Mouse (Mus musculus) c-Kit-negative CD71-positive TER-119-positive erythroid progenitor cells, embryonic 14.5 days (primary cell): ENCODE results near the gene Slc12a9.
"Not testable (repeated sequence)": the region's sequence is repeated elsewhere in the genome, so short reads cannot be mapped to it uniquely, and the experiment has no call there.

Experiments
- DNase-seq: peaks from one replicate; pipeline ENCODE4 v3.0.0-alpha.2; 2013; ENCODE audit warnings: low read depth, low spot score

The Slc12a9 gene

GRCm38 (mm10) chr5:137287032-137287952 lies 46.1 kb downstream of the Slc12a9 start, which contains the start of gene Ache:
Ache (plus strand) TSS chr5:137287519.
- DNase-seq, result no peak

DNA sequence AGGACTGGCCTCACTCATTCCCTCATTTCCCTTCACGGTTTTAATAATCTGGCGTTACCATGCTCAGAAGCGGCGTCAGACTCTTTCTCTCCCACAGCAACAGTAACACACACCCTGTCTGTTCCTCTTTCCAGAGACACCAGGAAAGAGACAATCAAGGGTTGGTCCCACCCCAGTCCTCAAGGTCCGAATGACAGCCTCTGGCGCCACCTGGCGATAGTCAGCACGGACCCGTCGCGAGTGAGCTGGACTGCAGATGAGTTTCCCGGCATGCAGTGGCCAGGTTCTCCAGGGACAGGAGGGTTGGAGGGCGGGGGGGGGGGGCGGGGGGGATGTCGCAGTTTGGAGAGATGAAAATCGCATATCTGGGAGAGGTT lies 46.8 kb downstream of the Slc12a9 start:
- no peak for DNase-seq

GRCm38 (mm10) chr5:137285986-137286385 lies 47.4 kb downstream of the Slc12a9 start:
- DNase-seq, result no peak

- no peak for DNase-seq
These were observed 48.4 kb downstream of the Slc12a9 start for GRCm38 (mm10) chr5:137285045-137285444.

GRCm38 (mm10) chr5:137284411-137284810 lies 49.0 kb downstream of the Slc12a9 start:
- DNase-seq, result not testable (repeated sequence)

GRCm38 (mm10) chr5:137277360-137278342 lies 55.7 kb downstream of the Slc12a9 start:
- no peak for DNase-seq

DNA sequence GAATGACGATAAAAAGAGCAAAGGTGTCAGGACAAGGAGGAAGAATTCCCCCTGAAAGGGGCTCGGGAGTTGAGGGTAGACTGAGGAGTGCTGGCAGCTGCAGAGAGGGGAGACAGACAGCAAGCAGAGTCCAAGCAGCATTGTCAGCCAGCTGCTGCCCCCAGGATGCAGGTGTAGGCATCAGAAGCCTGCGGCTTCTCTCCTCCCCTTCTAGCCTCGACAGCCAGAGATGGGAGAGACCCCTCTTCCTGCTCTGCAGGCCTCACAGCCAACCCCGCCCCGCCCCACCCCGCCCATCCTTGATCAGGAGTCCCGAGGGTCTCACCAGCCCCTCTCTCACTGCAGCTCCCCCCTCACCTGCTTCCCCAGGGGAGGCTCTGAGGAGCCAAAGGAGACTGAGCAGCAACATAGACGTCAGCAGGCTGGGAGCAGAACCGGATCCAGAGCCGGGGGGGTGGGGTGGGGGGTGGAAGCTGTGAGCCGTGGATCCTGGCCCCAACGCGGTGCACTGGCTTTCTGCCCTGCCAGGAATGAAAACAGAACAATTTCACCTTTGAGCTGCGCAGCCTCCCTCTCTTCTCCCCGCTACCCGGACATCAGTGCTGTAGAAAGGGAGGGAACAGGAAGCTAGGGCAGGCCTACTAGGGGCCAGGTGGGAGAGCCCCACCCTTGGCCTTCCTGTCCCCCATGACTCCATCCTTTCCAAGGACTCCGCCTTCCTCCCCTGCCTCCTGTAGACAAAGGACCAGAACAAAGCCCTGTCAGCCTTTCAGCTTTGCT lies 65.1 kb downstream of the Slc12a9 start:
- DNase-seq, result no peak

GRCm38 (mm10) chr5:137264787-137265186 lies 68.6 kb downstream of the Slc12a9 start:
- DNase-seq, result no peak
